Mouse (Mus musculus) liver, adult 2 months (tissue): ENCODE data around the gene Defa23.
"Not testable (repeated sequence)": the region's sequence is repeated elsewhere in the genome, so short reads cannot be mapped to it uniquely, and the experiment has no call there.

Source experiments
- CTCF ChIP-seq: fragments of 200-500 bp; IDR thresholded peaks from 2 replicates; pipeline ENCODE4 v1.5.1; 2011; ENCODE audit warnings: low read depth, low read length, control low read depth
- POLR2A ChIP-seq: fragments of 200-500 bp; IDR thresholded peaks from 2 replicates; pipeline ENCODE4 v1.6.1; 2011; ENCODE audit warnings: low read length, control low read depth; ENCODE audit not compliant: insufficient read depth; ENCODE audit errors: extremely low read depth

GRCm38 (mm10) chr8:21010548-21010947 lies 44.3 kb upstream of the Defa23 start:
- TF ChIP-seq POLR2A, CTCF: not testable (repeated sequence)
